7 mouse cellular contexts compared by ENCODE assay signal in the genomic region with DNA sequence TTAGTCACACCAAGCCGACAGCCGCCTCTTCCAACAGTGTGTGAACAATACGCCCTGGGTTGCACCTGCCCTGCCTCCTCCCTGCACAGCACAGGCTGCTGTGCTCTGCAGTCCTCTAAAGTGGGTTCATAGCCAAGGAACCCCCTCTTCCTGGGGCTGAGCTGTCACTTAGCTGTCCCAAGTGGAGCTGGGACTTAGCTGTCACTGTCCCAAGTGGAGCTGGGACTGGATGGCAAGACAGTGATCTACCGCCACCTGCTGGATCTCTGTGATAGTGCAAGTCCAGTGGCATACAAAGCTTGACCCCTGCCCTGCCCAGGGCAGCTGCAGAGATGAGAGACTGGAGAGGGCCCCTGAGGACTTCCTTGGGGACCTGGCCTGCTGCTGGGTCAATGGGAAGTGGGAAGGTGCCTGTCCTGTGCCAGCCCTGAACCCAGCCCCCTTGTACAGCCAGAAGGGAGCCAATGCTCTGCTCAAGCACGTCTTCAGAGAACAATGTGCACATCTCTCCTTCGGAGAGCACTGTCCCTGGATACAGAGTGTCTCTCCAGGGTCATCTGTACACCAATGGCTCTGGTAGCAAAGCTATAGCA.
DNase-seq lines count a peak whose midpoint lies in the region; ATAC-seq and TF ChIP-seq lines count a peak whose summit lies in the region.

No protein-coding gene starts in this region.

- no peaks in the 10 kb centered on the region for H3K79me2 ChIP-seq in MEL (ENCODE audit: control insufficient read depth, insufficient read depth, low read length, poor library complexity)

- H3K9ac ChIP-seq in MEL (ENCODE audit: control insufficient read depth, low read depth, low read length, poor library complexity, severe bottlenecking): no peak overlapping the region
- no peak overlapping the region for H3K9ac ChIP-seq in forebrain, embryonic 13.5 days

- H3K4me3 ChIP-seq in MEL (ENCODE audit: control insufficient read depth in 1 of 2, insufficient read depth in 1 of 2, low read depth in 2 of 2, low read length in 2 of 2): no peak overlapping the region
- H3K4me3 ChIP-seq in forebrain, embryonic 13.5 days: no peak overlapping the region

- ATAC-seq in forebrain, embryonic 13.5 days: peak; percentile 50
- peak; percentile 64 for ATAC-seq in megakaryocyte progenitor cell, adult 5-6 weeks (replicated peaks; ENCODE audit: poor library complexity)

- 55% methylated on average over 6 of the region's 6 CpGs for WGBS in forebrain, embryonic 13.5 days

- H3K36me3 ChIP-seq in MEL (ENCODE audit: control insufficient read depth in 1 of 2, insufficient read depth in 2 of 2, low read length in 2 of 2): peaks cover 0 to 2% of the 10 kb centered on the region in 2 experiments; a peak in 1 of 4 replicates
- H3K36me3 ChIP-seq in forebrain, embryonic 13.5 days (ENCODE audit: poor library complexity, severe bottlenecking): peaks cover 61% of the 10 kb centered on the region

- no peak for TF ChIP-seq POLR2A in MEL (IDR thresholded peaks at IDR 0.05; ENCODE audit: control insufficient read depth in 1 of 2, insufficient read depth in 1 of 2, low read depth in 1 of 2, low read length in 2 of 2, poor library complexity in 1 of 2)

- peaks cover 0 to 12% of the 10 kb centered on the region in 2 experiments; a peak in 3 of 4 replicates for H3K4me1 ChIP-seq in MEL (ENCODE audit: control insufficient read depth in 1 of 2, insufficient read depth in 2 of 2, low read length in 2 of 2)
- peaks cover 24% of the 10 kb centered on the region for H3K4me1 ChIP-seq in forebrain, embryonic 13.5 days

- H3K27ac ChIP-seq in MEL (ENCODE audit: control insufficient read depth, low read depth, low read length): no peak overlapping the region
- H3K27ac ChIP-seq in forebrain, embryonic 13.5 days: peak overlapping the region; percentile 86

- peak overlapping the region; percentile 4; the same call in 1 of the 2 replicates for H3K4me2 ChIP-seq in forebrain, embryonic 13.5 days

- H3K27me3 ChIP-seq in MEL (ENCODE audit: control insufficient read depth in 1 of 2, insufficient read depth in 2 of 2, low read length in 2 of 2): no peaks in the 10 kb centered on the region
- no peaks in the 10 kb centered on the region for H3K27me3 ChIP-seq in forebrain, embryonic 13.5 days

- peak; percentile 58 for DNase-seq in MEL (ENCODE audit: low read depth, low spot score)
- DNase-seq in c-Kit-negative CD71-positive TER-119-positive erythroid progenitor cells, embryonic 14.5 days (ENCODE audit: low read depth, low spot score): peak; percentile 47
- peak; percentile 90 for DNase-seq in heart, postnatal 4 days
- DNase-seq in layer of hippocampus, adult 9-11 months: peak; percentile 42
- peak; percentile 79 for DNase-seq in right cerebral cortex, postnatal 4 days

- TF ChIP-seq EP300 in MEL (IDR thresholded peaks at IDR 0.05; ENCODE audit: low read depth in 1 of 2, low read length in 2 of 2): no peak

- peak; percentile 93 for TF ChIP-seq RAD21 in MEL (IDR thresholded peaks at IDR 0.05; ENCODE audit: low read depth, low read length)

- TF ChIP-seq CTCF in MEL (IDR thresholded peaks at IDR 0.05 in 2 of 3, conservative IDR thresholded peaks at IDR 0.05 in 1 of 3; ENCODE audit: control insufficient read depth in 1 of 3, insufficient read depth in 1 of 3, low read depth in 2 of 3, low read length in 3 of 3, poor library complexity in 1 of 3, severe bottlenecking in 1 of 3): peak; percentile 89 to 96 (median 91)

- H3K9me3 ChIP-seq in MEL (replicated peaks; ENCODE audit: insufficient read depth, low read length): no peaks in the 10 kb centered on the region
- peaks cover 8% of the 10 kb centered on the region for H3K9me3 ChIP-seq in forebrain, embryonic 13.5 days (replicated peaks)

TF ChIP-seq in MEL, 35 proteins besides CTCF, POLR2A, EP300 and RAD21:
- TF ChIP-seq ZC3H11A (IDR thresholded peaks at IDR 0.05; ENCODE audit: low read depth, low read length) (peak; percentile 82), SMC3 (IDR thresholded peaks at IDR 0.05; ENCODE audit: low read depth, low read length) (peak; percentile 83), UBTF (IDR thresholded peaks at IDR 0.05; ENCODE audit: borderline replicate concordance, insufficient read depth, low read depth, low read length) (no peak), MEF2A (IDR thresholded peaks at IDR 0.05; ENCODE audit: extremely low read depth, insufficient replicate concordance, low read depth, low read length, poor library complexity, severe bottlenecking) (no peak), RCOR1 (IDR thresholded peaks at IDR 0.05; ENCODE audit: low read depth, low read length) (no peak), ETS1 (IDR thresholded peaks at IDR 0.05; ENCODE audit: low read depth, low read length) (no peak), USF2 (IDR thresholded peaks at IDR 0.05; ENCODE audit: borderline replicate concordance in 1 of 2, insufficient read depth in 1 of 2, low read depth in 1 of 2, low read length in 2 of 2) (no peak)
